Mouse (Mus musculus) urinary bladder, postnatal 36 days (tissue): Measurements from ENCODE around the gene Arid1a.

ENCODE experiments used
- DNase-seq, 2 experiments: peaks; one replicate each; pipeline ENCODE4 v3.0.0; 2022; ENCODE audit warnings: low spot score in 2 of 2, mixed read lengths in 1 of 2

Gene Arid1a

DNA sequence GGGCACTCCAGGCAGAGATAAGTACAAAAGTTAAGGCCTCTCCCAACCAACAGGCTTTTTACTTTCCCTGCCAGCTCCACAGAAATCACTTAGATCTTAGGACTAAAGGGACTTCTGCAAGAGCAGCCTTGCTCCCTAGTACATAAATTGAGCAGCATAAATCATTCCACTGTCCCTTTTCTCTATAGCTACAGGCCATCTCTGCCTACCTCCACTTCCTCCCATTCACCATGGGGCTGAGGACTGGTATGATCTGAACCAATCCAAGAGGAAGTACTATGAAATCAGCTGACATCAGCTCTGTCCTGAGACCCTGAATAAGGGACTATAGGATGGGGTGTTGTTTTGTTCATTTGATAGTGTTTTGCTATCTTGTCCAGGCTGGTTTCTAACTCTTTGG, 26.4 kb downstream of the Arid1a start:
- no peak for DNase-seq

DNA sequence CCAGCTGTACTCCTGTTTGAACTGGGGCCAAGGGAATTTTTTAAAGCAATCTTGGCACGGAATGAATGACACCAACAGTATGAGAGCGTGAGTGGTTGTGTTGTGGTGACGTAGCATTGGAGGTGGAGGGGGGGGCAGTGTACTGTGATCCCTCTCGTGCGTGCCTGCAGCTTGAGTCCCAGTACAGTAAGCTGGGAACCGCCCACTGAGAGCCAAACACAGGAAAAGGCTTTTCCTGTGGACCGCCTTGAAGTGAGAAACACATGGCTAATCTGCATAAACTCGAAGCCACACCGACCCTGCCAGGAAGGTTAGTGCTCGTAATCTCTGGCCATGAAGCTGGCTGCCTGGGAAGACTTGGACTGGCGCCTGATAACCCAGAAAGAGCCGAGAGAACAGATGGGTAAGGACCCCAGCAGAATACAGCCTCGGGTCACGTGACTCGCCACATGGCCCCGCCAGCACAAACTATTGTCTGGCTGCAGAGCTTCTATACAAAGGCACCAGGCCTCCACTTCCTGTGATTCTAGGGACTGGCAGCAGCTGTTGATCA, 27.0 kb downstream of the Arid1a start:
- DNase-seq: peak; percentile 51 to 74

DNA sequence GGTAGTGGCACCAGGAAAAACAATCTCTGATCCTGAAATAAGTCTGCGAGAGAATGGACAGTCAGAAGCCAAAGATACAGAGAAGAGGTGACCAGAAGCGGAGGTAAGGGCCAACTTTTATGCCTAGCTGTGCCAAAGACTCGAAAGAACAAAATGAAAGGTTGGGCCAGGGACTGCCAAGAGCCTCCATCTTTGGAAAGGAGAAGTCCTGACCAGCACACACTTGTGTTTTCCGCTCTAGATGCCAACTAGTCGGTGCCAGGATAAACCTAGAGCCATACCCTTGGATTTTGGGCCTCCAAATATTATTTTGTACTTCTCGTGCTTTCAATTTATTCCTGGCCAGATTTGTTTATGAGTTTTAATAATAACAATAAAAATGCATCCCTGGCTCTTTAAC, 27.6 kb downstream of the Arid1a start:
- no peak for DNase-seq

DNA sequence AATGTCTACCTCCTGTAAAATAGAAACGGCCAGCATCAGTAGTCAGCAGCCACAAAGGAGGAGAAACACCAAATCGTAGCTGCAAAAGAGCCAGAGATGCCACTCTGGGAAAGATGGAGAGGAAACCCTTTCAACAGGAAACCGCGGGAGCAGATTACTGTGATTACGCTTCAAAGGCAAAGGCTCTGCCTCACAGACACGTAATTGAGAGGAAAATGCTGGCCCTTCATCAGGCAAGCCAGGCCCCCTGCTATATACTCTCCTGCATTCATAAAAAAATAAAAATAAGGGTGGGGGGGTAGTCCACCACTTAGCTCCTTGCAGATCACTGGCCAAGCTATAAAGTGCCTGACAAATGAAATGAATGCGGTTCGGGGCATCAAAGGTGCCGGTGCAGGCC, 28.3 kb downstream of the Arid1a start:
- no peak for DNase-seq

DNA sequence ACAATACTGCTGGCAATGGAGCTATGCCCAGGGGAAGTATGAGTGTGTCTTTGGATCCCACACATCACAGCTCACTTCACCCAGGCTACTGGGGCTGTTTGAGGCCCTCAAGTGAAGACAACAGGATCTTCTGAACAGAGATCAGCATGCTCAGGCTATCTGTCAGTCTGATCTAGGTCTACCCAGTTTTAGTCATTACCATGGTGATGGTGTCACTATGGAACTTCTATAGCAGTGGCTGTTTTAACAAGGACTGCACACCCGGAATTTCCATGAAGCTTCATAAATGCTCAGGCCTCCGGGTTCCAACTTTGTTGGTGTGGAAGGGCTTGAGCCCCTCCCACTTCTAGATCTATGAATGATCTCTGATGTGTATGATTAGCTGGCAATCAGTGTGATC, 30.9 kb downstream of the Arid1a start:
- DNase-seq: no peak

DNA sequence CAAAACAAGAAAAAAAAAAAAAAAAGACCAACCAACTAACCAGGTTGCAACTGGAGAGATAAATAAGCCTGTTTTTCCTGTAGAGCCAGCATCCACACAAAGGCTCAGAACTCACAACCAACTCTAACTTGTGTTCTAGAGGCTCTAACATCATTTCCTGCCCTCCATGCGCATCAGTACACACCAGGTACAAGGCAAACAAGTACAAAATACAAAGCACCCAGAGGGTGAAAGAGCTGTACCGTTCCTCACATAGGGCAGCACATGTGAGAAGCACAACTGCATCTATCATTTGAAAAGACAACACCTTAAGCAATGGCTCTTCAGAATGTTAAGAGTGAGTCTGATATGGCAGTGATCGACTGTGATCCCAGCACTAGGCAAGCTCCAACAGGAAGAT, 36.8 kb downstream of the Arid1a start:
- DNase-seq: no peak

DNA sequence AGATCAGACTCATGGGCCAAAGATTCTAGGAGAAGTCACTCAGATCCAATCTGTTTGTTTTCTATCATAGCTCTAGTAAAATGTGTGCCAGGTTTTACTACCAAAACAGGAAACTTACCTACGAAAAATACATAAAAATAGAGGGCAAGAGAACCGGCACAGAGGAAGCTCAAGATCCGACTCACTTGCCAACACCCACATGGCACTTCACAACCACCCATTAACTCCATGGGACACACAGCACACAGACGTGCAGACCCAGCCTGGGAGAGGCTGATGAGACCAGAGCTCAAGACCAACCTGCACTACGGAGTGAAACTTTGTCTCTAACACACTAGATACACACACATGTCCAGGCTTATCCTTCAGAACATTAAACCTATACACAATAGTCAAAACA, 43.8 kb downstream of the Arid1a start:
- no peak for DNase-seq

DNA sequence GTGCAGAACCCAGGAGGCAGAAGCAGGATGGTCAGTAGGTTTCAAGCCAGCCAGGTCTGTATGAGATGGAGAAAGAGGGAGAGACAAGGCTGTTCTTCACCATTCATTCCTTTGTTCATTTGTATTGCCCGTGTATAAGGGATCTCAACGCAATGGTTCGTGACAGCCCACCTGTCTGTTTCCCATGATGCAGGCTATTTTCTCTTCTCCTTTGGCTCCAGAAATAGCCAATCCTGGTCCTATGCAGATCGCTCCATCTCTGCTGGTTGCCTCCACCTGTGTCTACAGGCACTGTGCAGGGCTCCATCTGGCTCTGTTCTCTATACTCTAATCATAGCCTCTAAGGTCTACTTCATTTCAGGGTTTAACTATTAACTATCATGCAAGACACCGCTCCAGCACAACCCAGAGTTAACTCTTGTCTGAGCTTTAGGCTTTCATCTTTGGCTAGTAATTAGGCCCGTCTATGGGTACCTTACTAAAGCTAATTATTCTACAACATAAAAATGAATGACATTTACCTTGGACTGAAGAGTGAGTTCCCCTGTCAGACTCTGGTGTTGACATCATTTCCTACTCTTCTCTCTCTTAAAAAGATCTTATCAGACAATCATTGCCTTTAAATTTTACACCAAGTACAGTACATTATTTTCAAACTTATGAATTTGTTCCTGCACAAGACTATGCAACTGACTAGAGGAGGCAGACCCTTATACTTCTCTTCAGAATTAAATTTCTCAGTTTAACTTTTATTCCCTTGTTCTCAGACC, 45.1 kb downstream of the Arid1a start:
- DNase-seq: no peak

DNA sequence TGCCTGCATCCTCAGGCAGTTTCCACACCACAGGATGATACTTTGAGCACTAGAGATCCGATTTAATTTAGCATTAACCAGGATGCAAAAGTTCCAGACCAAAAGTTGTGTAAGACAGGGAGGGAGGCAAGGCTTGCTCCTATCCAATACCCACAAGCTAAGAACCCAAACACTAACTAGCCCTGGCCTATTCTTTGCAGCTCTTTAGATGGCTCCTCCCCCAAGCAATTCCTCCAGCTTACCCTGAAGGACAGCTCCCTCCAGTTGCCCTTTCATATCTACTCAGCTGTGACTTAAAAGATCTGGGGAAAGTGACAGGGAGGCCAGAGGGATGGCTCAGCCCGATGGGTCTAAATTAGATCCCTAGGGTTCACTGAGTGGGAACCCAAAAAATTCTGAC, 47.2 kb downstream of the Arid1a start:
- no peak for DNase-seq

DNA sequence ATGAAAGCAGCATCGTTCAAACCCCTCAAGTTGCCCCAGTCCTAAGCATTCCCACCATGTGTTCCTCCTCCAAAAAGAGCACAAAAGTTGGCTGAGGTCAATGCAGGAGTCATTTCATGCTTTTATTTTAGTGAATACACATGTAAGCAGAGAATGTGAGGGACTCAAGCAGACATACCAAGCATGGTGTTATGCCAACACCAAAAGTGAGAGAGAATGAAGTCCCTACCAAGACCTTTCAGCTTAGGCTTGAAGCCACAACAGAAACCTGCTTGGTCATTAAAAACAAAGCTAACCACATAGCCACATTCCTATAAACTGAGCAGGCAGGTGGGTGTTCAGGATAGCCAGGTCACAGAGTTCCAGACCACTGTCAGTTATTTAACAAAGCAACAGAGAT, 49.1 kb downstream of the Arid1a start:
- no peak for DNase-seq

DNA sequence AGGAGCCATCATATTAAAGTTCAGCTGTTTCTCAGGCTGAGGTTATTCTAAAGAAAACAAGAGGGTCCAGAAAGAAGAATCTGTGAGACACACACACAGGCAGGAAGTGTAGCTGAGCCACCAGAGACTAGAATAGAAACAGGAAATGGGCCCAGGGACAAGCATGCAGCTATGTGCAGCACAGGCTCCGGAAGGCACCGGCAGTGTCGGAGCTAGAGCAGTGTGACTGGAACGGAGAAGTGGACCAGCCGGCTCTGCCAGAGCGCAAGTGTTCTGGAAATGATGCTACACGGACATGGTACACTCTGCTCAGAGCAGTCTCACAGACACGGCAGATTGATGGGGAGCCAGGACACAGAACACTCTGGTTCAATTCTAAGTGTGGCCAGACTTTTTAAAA, 49.6 kb downstream of the Arid1a start:
- peak; percentile 60 to 73 for DNase-seq

DNA sequence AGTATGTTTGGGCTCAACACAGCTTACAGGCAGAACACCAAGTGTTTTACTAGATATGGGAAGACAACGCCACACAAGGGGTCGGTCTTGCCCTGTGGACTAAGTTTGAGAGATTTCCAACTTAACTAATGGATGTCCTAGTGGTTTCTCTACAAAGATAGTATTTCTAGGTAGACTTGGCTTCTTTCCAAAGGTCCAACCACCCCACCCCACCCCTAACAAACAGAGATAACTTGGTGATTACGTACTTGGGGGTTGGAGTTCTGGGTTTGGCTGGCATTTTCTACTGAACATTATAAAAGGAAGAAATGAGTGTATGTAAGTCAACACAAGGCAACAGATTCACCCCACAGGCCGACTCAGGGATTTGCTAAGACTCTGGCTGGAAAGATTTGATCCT, 51.5 kb downstream of the Arid1a start:
- no peak for DNase-seq

DNA sequence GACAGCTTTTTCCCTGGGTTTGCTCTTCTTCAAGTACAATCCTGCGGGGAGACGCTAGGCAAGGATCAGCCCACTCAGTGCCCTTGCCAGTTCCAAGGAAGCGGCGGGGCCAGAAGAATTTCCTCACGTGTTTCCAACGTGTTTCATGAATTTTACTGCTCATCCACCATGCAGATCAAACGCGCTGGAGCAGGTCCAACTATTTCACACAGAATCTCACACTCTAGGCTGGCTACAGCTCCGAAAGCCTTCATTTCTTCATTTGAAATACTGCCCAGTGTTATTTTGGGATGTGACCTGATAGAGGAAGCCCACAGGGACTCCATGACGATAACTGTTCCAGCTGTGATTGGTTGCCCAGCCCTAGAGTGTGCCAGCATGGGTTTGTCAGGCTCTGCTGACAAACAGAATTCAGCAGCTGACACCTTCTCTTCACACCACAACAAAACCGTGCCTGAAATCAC, 55.6 kb downstream of the Arid1a start:
- DNase-seq: peak in 1 of 2 experiments; percentile 68

DNA sequence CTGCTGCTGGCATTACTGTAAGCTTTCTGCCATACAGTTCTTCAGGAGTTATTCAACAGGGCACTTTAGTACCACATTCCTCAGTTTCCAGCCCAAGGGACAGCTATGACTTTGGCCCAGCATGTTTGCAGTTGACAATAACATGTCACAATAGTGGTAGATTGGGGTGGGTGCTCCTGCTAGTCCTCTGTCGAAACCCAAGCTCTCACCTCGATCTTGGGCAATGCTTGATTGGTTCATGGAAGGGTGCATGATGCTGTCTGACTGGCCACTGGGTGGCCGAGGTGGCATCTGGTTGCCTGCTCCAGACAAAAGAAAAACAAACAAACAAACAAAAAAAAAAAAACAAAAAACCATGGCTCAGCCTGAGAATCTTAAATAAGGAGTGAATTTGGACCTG, 61.2 kb downstream of the Arid1a start:
- no peak for DNase-seq

DNA sequence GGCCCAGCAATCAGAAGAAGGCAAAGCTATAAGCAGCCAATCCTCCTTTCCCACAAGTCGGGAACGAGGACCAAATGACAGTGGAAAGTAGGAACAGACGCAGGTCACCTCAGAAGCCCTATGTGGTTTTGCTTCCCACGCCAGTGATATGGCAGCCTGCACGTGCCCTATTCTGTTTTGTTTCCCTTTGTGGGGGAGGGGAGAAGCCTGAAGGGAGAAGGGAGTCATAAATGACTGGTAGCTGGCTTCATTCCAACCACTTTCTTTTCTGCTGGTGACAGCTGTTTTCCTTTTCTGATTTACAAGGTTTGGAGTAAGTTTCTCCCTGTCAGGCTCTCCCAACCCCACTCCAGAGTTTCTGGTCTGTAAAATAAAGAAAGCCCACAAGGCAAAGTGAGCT, 66.3 kb downstream of the Arid1a start:
- DNase-seq: no peak

DNA sequence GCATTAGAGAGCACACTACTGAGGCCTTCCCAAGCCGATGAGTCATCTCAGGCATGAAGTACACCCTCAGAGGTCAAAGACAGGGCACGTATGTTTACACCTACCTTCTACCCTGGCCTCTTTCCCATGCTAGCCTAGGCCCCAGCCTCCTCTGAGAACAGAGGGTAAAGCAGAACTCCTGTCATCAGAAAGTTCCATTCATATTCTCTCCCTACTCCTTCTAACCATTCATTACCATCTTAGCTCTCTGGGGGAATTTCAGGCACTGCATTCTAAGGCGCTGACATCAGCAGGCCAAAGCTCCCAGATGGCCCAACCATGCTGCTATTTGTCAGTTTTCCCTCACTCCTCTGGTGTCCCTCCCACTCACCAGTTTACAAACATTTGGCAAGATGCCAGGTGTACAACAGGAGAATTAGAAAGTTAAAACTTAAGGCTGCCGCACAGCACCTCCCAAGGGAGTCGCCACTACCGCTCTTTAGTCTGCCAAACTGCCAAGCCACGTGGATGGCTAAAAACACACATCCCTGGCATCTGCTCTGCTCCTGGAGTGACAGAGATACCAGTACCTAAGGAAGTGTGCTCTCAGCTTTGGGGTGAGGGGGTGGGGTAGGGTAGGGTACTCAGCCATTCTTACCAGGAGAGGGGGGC, 68.0 kb downstream of the Arid1a start:
- DNase-seq: peak; percentile 36 to 47

DNA sequence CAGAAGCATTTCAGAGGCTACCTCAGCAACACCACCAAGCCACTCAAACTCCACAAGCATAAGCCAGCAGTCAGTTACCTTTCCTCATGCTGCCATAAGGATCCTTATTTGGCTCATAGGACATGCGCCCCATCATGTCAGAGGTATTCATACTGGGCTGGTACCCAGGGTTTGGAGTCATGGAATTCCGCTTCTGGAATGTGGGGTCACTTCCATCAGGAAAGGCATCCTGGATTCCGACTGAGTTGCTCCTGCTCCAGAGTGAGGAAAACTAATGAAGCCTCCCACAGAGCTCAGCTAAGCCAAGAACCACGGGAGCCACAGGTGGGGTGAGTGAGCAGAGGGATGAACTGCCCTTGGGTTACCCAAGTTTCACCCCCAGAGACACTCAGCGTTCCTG, 69.4 kb downstream of the Arid1a start:
- no peak for DNase-seq

DNA sequence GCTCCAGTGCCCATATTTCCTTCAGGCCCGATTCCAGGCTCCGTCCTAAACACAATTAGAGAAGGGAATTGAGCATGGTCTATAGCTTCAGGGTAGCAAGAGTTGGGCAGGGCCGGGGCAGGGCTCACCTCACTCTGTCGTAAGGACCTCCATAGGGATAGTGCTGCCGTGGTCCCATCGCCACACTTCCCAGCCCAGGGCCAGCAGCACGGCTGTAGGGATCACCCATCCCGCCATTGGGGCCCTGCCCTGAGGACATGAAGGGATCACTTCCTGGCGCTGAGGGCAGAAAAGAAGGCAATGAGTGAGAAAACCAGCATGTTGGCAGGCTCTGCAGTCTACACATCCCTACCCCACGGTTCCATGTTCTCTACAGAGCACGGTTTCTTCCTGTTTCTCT, 70.1 kb downstream of the Arid1a start:
- no peak for DNase-seq

DNA sequence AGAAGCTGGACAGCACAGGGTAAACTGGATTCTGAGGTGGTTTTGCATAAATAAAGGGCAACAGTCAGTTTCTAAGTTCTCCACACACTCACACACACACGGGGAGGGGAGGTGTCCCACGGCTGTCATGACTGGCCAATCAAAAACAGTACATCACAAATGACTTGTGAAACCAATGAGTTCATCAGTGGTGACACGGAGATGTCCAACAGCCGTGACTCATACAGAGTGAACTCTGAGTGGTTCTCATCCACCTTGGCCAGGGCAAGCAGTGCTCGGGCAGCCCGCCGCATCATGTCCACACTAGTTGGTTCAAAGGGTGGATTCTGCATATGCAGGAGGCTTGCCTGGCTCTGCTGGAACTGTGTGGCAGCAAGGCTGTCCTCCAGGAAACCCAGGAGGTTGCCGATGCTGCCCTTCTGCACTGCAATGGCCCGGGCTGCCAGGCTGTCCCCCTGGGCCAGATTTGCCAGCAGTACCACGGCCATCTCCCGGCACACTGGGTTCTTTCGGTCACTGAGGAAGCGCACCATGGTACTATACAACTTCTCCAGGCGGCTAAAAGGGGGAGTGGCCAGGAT, 76.3 kb downstream of the Arid1a start:
- DNase-seq: no peak

DNA sequence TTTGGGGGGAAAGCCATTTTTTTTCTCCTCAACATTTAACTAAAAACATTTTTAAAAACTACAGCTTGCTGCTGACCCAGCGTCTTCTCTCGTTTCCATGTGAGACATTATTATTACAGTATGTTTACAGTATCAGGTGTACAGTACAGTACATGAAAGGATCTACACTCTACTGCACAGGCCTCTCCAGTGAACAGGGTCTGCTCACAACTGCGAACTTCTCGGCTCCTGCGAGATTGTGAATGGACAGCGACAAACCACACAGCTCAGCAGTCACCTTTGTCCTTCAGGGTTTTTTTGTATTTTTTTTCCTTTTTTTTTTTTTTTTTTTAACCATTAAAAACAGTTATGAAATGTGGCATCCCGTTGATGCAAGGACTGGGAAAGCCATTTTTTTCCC, 76.9 kb downstream of the Arid1a start:
- DNase-seq: no peak

DNA sequence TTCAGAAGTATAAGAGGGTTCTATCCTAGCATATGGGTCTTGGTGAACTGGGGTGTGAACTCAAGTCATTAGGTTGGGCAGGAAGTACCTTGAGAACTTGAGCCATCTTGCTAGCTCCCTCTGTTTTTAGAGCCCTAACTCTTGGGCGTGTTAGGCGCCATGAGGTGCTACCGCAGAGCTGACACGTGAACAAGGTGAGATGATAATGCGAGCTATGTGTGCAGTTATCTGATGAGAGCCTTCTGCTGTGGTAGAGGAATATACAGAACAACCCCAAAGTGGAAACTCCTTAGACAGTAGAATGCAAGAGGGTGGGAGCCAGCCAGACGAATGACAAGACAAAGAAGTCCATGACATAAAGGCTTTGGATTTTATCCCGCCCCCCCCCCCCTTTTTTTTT, 79.3 kb downstream of the Arid1a start:
- no peak for DNase-seq

DNA sequence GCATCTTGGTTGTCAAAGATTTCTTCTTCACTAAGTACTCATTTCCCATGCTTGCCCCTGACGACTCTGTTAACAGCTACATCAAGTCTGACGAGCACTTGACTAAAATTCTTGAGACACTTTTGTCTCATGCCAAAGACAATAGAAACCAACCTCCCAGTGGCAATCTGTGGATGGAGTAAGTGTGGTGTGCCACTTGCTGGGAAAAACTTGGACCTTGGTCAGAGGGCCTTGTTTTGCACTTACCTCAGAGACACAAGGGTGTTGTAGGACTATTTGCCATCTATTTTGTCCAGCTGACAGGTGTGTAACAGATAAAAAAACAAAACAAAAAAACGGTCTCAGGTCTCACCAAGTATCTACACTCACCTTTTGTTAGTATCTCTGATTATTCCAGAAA, 80.4 kb downstream of the Arid1a start:
- no peak for DNase-seq

DNA sequence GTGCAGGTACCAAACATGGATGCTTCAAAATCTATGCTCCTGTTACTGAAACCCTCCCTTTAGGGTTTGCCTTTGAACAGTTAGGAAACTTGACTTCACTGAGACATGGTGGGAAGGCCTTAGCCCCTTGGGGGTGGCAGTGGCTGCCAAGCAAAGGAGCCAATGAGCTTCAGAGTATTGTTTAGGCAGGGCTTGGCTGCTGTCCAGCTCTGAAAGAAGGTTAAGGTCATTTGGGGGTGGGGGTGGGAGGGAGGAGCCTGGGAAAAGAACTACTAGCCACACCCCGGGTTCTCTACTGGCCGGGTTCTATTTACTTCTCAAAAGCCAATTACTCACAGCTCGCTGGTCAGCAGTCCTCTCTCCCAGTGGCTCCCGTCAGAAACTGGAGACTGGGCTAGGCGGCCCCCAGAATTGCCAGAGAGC, 81.0 kb downstream of the Arid1a start:
- peak in 1 of 2 experiments; percentile 66 for DNase-seq
